Mouse (Mus musculus) gastrocnemius, postnatal 36 days (tissue): ENCODE results near the gene Ehd2. TPM values are rescaled to one million over a fixed set of nuclear protein-coding genes. Genes with fewer than 3 reads are reported as not detected.

Experiments
- DNase-seq, 2 experiments: peaks; one replicate each; pipeline ENCODE4 v3.0.0; 2022
- intact Hi-C: fragments of 180-260 bp; cut with DNase I; formaldehyde crosslinking; loops from one replicate; pipeline ENCODE4 v1.15.1; 2025
- total RNA-seq, 2 experiments: library from RNA; stranded (reverse); gene quantifications; 2 replicates each; pipeline ENCODE4 v1.2.3; 2021

The Ehd2 gene
- total RNA-seq, 2 experiments from 2014 or later: 40.8 to 47.9 TPM

DNA sequence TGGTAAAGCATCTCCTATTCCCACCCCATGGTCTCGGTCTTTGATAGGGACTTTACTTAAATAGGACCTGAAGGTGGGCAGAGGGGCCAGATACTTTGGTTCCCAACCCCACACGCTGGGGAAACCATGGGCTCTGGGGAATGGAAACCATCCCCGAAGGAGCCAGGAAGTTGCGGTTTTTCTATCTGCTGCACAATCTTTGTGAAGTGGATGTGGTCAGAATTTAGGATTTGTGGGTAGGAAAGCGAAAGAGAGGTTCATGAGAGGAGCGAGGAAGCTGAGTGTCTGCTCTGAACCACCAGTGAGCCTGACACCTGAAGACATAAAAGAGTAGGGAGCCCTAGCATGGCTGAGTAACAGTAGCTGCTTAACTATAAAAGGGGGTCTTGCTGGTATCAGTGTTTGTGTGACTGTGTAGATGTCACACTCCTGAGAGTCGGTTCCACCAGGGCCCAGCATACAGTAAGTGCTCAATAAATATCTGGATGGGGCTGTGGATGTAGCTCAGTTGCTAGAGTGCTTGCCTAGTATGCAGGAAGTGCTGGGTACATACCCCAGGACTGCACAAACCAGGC is 18.1 kb downstream of the Ehd2 start:
- DNase-seq: no peak
- intact Hi-C loops: no loop called here

DNA sequence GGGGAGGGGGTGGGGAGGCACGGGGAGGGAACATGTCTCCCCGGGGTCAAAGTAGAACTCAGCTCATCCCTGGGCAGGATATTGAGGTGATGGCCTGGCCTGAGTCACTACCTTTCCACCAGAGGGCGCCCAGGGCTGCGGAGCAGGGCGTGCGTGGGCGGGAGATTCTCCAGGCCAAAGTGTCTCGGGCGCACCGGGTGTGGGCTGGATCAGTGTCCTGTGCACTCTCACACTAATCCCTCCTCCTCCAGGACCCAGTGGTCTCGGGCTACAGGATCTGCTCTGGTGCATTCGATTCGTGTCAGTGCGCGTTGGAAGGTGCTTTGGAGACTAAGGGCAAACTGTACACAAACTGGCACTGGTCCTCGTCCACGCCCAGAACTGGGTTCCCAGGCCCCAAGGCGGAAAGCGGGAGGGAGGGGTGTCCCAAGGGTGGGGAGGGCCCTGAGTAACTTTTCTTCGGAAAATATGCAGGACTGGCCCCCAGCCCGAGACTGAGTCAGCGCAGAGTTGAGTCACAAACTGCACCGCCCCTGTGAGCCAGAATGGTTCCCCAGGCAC is 18.9 kb downstream of the Ehd2 start:
- intact Hi-C loops: loop anchor here (1.0 kb wide), 1 partner anchor 19 kb away; the partner anchor contains the start of gene Ehd2
- DNase-seq: peak; percentile 92 to 96

DNA sequence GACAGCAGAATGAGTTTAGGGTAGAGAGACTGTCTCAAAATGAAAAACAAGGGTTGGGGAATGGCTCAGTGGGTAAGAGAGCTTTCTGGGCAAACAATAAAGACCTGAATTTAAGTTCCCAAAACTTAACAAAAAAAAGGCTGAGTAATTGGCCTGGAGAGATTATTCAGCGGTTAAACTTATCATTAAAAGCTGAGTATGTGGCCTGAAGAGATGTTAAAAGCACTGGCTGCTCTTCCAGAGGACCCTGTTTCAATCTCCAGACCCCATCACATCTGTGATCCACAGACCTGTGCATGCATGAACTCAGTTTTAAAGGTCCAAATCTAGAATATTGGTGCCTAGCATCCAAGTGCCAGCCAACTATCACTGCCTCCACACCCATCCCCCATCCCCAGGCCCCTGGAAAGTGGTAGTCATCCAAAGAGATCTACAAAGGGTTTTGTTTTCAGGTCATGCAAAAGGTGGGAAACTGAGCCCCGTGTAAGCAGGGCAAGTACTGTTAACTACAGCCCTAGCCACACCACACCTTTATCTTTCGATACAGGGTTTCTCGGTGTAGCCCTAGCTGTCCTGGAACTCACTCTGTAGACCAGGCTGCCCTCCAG is 19.6 kb downstream of the Ehd2 start:
- DNase-seq: no peak
- intact Hi-C loops: loop anchor here (1.0 kb wide), 1 partner anchor 20 kb away; the partner anchor contains the start of gene Ehd2

DNA sequence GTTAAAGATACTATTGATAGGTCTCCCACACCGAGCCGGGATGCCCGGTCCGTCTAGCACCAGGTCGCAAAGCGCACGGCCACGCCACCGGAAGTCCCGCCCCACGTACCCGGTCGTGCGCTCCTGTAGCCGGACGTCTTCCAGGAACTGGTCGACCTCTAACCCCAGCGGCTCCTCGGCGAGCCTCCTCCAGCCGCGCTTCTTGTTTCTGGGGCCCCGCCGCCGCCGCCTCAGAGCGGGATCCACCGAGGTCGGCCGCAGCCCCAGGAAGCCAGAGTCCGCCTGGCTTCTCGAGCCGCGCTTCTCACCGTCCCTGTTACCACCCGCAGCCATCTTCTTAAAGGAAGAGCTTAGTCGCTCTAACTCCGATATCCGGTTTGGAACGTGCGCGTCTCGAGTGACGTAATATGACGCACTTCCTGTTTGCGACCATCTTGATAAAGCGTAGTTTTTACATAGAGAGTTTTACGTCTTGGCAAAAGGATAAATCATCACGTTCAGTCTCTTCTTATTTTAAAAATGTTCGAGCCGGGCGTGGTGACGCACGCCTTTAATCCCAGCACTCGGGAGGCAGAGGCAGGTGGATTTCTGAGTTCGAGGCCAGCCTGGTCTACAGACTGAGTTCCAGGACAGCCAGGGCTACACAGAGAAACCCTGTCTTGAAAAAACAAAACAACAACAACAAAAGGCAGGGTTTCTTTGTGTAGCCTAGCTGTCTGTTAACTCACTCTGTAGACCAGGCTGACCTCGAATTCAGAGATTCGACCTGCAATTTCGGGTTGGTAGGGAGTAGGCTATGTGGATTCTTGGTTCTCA is 21.4 kb downstream of the Ehd2 start, which contains the start of gene Nop53:
TSS of gene Nop53 (minus strand) at position 354 of the 816 bp plus-strand sequence.
- intact Hi-C loops: no loop called here

DNA sequence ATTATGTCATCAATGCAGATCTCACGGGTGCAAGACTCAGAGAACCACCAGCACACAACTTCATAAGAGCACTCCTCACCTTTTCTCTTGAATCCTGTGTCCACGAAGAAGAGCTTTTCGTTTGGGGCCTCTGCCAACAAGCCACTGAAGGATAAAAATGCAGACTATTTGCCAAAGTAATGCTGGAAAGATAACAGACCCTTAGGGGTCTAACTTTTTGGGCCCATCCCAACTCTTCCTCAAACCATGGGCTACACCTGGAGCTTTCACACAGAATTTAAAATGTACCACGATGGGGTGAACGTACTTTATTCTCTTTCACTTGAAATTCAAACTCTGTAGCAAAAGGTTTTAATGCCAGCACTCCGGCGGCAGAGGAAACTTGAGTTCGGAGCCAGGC is 22.2 kb downstream of the Ehd2 start:
- intact Hi-C loops: no loop called here
- no peak for DNase-seq

More for the DNA sequence above, 21.4 kb downstream of the Ehd2 start, which contains the start of gene Nop53:
- peak; percentile 85 to 93 for DNase-seq

DNA sequence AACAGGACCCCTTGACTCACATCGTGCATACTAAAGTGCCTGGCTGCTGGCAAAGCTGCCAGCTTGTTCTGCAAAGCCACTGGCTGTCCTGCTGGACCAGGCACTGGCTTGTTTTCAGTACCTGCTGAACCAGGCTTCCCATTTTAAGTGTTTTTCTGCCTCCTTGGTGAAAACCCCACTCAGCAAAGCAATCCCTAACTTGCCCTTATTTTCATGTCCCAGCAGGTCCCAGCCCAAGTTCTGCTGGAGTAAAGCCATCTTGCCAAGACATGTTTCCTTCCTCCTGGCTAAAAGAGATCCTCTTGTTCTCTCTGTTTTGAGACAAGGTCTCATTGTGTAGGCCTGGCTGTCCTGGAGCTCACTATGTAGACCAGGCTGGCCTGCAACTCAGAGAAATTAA is 23.1 kb downstream of the Ehd2 start:
- intact Hi-C loops: no loop called here
- no peak for DNase-seq

DNA sequence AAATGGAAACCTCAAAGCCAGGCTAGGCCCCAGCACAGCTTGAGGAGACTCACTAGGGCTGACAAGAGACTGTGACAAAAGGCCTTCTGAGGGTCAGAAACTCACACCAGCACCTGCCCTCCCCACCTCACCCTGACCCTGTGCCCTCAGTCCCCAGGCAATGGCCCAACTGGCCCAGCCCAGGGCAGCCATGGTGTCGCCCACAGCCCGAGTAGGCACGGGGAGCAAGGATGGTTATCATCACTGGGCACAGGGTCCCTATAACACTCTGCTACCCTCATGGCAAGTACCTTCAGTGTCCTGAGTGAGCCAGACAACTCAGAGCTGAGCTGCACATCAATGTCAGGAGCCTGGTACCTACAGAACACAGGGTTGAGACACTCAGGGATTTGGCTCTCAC is 28.7 kb downstream of the Ehd2 start:
- DNase-seq: no peak
- intact Hi-C loops: no loop called here

DNA sequence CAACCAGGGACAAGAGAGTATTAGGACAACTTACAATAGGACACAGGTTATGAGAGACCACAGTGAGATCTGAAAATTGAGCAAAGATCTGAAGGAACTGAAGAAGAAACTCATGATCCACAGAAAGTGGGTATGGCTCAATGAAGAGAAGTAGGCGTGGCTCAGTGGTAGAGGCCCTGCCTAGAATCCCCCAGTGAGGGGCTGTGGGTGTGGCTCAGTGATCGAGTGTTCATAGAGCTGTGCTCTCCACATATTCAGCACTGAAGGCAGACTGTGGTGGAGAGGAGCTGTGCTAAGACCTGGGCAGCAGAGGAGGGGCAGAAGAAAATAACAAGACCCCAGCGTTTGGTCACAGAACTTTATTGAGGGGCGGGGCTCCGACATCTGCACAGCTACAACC is 29.9 kb downstream of the Ehd2 start:
- no peak for DNase-seq
- intact Hi-C loops: no loop called here

DNA sequence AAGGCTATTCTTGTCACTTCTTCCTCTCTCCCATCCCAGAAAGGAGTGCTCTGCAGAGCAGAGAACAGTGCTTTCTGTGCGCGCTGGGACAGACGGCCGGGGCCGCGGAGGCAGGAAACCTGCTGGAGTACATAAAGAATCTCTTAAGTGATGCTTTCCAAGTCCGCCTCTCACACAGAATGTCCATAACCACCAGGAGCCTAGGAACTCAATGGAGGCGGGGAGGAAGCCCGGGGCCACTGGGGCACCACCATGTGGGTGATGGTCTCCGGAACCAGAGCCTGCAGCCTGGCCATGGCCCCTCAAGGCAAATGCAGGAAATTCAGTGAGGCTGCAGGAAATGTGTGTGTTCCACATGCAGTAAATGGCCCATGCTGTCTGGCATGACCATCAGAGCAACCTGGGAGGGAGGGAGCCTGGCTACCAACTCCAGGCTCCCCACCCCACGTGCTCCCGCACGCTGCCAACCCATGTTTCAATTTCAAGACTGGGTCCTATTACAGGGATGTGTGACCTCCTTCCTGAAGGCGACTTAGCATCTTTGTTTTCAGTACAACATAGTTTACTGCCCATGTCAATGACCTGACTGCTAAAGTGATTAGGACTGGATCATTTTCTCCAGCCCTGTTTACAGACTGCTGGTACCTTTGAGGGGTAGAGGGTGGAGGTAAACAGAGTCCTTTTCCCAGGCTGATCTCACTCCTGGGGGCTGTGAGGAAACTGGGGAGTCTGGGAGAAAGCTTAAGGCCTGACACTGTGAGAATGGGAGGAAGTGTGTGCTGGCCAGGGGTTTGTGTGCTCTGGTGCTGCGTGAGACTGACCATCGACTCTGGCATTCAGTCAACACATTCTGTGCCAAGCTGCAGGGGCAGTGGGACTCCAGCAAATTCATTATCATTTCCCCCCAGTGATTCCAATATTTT is 33.7 kb downstream of the Ehd2 start:
- intact Hi-C loops: no loop called here
- DNase-seq: peak in 1 of 2 experiments; percentile 39

DNA sequence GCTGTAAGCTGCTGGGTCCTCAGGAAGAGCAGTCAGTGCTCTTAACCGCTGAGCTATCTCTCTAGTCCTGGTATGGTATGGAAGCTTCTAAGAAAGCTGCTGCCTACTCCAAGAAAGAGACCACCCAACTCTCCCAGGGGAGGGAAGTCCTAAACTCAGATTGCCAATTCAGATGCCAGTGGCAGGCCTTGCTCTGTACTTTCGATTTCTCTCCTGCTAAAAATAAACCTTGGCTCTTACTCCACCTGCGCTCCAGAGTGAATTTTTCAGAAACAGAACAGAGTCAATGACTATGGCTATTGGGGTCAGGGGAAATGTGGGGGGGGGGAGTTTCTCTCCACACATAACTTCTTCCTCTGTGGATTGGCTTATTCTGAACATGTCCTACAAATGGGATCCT is 35.7 kb downstream of the Ehd2 start:
- DNase-seq: no peak
- intact Hi-C loops: loop anchor here (2.0 kb wide), 1 partner anchor 35 kb away; the partner anchor contains the start of gene Ehd2

DNA sequence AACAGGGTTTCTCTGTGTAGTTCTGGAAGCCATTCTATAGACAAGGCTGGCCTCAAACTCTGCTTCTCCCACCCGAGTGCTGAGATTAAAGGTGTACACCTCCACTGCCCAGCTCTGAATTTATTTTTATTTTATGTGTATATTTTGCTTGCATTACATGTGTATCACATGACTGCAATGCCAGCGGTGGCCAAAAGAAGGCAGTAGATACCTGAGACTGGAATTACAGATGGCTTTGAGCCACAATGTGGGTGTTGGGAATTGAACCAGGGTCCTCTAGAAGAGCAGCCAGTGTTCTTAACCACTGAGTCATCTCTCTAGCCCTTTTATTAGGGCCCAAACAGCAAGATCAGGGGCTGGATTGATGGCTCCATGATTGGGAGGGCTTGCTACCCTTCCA is 36.8 kb downstream of the Ehd2 start:
- DNase-seq: no peak
- intact Hi-C loops: loop anchor here (2.0 kb wide), 1 partner anchor 36 kb away; the partner anchor contains the start of gene Ehd2

DNA sequence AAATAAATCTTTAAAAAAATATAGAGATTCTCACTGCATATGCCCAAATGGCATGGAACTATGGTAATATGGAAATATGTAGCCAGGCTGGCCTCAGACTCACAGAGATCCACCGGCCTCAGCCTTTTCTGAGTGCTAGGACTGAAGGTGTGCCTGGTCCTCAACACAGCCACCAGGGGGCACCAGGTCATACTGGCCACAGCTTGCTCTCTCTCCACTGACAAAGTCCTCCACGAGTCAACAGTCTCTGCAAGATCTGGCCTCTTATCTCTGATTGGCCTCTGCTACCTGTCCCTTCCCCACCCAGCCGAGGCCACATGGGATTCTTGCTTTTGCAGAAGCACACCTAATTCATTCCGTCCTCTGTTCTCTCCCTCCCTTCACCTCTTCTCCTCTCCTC is 37.5 kb downstream of the Ehd2 start:
- DNase-seq: peak; percentile 62 to 69
- intact Hi-C loops: loop anchor here (2.0 kb wide), 1 partner anchor 37 kb away; the partner anchor contains the start of gene Ehd2

DNA sequence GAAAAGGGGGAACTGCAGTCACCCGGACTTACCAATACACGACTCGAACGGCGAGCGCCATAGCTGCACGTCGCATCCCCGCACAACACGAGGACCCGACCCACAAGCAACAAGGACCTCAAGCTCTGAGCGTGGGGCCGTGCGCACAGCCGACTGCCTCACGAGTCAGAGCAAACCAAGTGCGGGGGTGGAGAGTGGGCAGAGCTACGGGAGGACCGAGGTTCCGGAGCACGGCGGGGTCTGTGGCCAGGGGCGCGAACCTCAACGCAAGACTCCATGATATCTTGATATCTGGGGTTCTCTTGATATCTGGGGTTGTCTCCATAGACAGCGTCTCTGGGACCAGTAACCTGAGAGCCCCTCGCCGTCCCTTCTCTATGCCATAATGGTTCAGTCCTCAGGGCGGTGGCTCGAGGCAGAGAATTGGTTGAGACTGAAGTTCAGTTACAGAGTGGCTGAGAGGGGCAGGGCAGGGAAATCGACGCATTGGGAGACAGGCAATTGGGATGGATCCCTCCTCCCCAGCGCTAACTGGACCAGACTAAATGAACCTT is 45.1 kb downstream of the Ehd2 start, which contains the start of gene Selenow:
TSS of gene Selenow (minus strand) at position 183 of the 554 bp plus-strand sequence.
- DNase-seq: peak; percentile 91 to 92
- intact Hi-C loops: no loop called here

DNA sequence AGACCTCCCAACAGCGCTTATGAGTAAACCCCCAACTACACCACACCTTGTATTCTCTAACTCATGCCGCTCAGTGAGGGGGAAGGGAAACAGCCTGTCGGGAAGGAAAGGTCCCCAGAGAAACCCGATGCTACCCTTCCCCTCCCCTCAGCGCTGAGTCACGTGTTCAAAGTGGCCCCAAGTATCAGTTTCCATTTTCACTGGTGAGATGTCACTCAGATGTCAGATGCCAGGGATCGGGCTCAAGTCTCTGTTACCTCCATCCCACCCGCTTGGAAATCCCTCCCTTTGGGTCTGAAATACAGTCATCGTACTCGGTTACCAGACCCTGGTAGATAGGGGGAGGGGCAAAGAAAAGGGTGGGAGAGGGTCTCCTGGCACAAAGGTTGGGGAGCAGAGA is 45.6 kb downstream of the Ehd2 start:
- intact Hi-C loops: no loop called here
- peak in 1 of 2 experiments; percentile 48 for DNase-seq

DNA sequence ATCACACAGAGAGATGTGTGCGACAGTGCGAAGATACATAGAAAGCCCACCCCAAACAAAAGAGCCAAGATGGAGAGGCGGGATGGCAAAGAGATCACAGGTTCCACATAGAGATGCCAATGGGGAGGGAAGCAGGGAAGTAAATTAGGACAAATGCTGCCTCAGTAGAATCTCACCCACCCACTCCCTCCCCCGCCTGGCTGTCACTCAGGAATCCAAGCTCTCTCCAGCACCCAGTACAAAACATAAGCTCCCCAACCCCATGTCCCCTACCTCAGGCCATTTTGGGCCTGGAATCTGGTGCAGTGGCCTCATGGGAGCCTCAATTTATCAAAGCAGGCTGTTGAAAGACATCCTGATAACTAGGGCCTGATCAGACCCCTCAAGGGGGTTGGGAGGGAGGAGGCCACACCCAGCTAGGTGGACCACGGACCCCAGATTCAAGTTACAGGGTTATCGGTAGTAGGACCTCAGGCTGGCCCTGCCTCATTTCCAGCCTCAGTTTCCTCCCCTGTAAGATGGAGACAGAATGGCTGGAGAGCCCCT is 46.6 kb downstream of the Ehd2 start:
- DNase-seq: no peak
- intact Hi-C loops: no loop called here

DNA sequence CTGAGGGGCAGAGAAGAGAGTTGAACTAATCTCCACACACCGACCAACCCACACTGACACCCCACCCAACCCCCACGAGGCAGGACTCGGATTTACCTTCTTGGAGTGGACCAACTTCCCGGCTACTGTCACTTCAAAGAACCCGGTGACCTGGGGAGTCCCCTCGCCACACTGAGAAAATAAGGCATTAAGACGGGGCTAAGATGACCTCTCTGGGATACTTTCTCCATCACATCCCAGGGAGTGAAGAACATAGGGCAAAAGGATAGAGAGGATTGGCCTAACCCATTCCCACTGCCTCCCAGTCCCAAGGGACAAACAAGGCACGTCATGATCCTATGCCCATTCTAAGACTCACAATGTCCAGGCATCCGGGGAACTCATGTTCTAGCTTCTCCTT is 47.4 kb downstream of the Ehd2 start:
- no peak for DNase-seq
- intact Hi-C loops: no loop called here

DNA sequence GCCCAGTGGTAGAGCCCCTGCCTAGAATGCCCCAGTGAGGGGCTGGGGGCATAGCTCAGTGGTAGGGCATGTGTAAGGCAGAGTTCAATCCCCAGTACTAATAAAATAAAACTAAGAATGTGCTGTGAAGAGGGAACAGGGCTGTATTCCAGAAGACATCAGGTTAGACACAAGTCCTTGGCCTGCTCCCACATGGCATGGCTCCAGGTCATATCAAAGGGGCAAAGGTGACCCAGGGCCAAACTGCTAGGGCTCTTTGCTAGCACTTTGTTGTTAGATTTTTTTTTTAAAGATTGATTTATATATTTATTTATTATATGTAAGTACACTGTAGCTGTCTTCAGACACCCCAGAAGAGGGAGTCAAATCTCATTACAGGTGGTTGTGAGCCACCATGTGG is 49.0 kb downstream of the Ehd2 start:
- intact Hi-C loops: no loop called here
- DNase-seq: no peak

DNA sequence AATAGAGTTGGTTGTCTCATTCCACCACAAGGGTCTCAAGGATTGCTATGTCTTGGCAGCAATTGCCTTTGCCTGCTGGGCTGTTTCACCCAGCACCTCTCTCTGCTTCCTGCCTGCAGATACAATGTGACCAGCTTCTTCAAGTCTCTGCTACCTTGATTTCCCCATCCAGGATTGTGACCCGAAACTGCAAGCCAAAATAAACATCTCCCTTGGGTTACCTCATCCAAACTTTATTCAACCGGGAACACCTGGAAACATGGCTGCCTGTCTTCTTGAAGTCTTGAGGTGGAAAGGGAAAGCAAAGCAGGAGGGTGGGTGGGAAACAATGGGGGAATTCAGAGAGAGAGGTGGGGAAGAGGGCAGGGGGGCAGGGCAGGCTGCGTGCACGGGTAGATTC is 50.4 kb downstream of the Ehd2 start:
- DNase-seq: no peak

DNA sequence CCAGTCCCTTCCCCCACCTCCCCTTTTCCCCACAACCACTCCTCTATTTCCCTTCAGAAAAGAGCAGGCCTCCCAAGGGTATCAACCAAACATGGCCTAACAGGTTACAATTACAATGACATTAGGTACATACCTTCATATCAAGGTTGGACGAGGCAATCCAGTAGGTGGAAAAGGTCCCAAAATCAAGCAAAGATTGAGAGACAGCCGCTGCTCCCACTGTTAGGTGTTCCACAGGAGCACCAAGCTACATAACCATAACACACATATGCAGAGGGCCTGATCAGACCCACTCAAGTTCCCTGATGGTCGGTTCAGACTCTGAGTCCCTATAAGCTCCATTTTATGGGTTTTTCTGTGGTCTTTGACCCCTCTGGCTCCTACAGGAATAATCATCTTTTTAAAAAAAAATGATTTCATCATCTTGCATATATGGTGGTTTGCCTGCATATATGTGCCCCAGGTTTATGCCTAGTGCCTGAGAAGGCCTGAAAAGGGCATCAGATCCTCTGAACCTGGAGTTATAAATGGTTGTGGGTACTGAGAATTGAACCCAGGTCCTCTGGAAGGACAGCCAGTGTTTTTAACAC is 51.1 kb downstream of the Ehd2 start:
- no peak for DNase-seq
- intact Hi-C loops: no loop called here

More for the DNA sequence above, 50.4 kb downstream of the Ehd2 start:
- intact Hi-C loops: no loop called here
